Mouse (Mus musculus) layer of hippocampus, adult 9-11 months (tissue): ENCODE data around the gene Tmed8.
A peak's percentile ranks its signal among the peaks of the same experiment; 100 is the strongest.
"Not testable (repeated sequence)": the region's sequence is repeated elsewhere in the genome, so short reads cannot be mapped to it uniquely, and the experiment has no call there.

Source experiments
- DNase-seq: peaks from one replicate; pipeline ENCODE4 v3.0.0; 2022

Gene Tmed8

DNA sequence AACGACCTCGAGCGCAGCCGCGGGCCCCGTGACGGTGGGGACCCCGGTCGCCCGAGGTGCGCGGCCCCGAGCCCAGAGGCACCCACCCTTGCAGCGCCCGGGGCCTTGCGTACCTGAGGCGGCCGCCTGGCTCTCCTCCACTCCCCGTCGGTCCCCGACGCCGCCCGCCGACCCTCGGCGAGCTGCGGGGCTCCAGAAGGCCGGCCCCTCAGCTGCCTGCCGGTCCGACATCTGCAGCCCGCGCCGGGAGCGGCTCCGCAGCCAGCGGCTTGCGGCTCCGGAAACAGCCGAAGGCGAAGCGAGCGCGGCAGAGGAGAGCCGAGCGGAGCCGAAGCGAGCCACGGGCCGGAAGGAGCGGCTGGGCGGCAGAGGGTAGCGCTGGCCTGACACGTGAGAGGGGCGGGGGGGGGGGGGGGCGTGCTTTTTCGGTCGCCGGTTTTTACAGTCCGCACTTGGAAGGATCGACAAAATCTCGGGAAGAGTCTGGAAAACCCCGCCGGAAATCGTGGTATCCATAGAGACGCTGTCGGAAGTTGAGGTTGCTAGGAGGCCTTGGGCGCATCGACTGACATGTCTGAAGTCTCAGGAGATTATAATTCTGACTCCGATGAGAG is at the start of gene Tmed8:
Gene Tmed8, minus strand, starts transcription at position 482 of the 614 bp plus-strand sequence.
- peak; percentile 79 for DNase-seq

GRCm38 (mm10) chr12:87238632-87239031 is 38.4 kb upstream of the Tmed8 start, which contains the start of gene Noxred1:
Noxred1 (minus strand) TSS chr12:87238732.
- no peak for DNase-seq

DNA sequence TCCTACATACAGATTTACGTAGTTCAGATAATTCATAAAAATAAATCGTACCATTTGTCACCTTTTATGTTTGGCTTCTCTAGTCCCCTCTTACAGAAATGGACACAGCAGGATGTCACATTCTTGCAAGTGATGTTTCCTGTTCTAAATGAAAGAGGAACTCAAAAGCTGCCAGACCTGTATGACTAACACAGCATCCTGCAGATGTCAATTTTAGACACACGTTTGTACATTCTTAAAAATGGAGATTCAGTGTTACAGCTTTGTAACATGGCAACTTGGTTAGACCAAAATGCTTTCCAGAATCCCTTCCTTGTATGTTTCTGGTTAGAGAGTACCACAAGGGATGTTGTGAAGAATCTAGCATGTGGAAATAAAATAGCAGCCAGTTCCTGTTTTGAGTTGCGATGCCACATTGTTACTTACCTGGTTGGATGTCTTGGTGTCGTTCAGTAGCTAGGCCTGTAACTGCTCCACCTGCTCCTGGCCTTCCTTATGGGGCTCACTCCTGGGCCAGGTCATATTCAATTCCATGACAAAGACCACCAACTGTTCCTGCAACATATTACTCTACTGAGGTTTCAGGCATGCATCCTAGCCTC is 36.7 kb upstream of the Tmed8 start:
- DNase-seq: no peak

GRCm38 (mm10) chr12:87230379-87230895 is 30.2 kb upstream of the Tmed8 start:
- no peak for DNase-seq

- no peak for DNase-seq
Measured at GRCm38 (mm10) chr12:87229633-87230032, 29.4 kb upstream of the Tmed8 start.

DNA sequence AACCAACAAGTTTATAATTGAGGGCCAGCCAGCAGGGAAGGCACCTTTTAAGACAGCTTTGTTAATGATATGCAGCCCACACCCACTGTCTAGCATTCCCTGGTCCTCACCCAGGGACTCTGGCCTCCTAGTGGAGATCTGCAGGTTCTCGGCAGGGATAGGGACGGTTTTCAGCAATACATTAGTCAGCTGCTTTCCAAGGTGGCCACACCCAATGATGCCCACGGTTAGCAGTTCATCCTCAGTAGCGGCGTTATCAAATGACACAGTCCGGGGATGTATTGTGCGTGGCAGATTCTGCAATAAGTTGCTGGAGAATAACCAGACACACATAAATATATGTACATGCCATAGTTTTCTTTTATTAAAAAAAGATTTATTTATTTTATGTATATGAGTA is 26.5 kb upstream of the Tmed8 start:
- no peak for DNase-seq

GRCm38 (mm10) chr12:87224950-87225349 is 24.7 kb upstream of the Tmed8 start:
- DNase-seq: no peak

- DNase-seq: no peak
Measured at GRCm38 (mm10) chr12:87219362-87219761, 19.1 kb upstream of the Tmed8 start.

DNA sequence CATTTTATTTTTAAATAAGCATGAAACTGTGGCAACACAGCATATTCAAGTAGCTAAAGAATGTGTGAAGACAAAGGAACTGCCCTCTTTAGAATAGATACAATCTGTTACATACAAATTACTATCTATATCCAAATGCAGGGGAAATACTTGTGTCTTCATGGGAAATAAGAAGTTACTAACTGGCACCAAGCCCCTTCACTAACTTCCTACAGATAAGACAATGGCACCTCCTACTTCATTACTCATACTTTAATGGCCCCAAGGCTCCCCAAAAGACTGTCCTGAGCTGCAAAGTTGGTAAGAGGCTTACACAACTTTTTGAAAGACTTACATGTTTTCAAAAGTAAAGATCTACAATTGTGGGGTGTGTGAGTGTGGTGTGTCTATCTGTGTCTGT is 17.3 kb upstream of the Tmed8 start:
- no peak for DNase-seq

DNA sequence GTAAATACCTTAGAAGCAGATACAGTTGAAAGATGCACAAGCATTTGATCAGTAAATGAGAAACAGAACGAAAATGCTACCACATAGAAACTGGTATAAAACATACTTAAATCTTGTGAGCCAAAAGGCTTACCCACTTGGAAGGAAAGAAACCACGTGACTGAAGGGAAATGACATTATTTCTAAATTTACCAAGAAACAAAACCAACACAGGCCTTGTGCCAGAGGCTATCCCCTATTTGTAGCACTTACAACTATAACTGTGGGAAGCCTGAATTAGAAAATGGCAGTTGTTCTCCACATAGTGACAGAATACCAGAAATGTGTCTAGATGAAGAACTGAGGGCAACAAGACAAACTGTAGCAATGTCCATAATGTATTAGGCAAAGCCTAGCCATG is 15.8 kb upstream of the Tmed8 start:
- no peak for DNase-seq

GRCm38 (mm10) chr12:87212844-87213606 is 12.8 kb upstream of the Tmed8 start:
- DNase-seq: no peak

- DNase-seq: not testable (repeated sequence)
Measured at GRCm38 (mm10) chr12:87205789-87206188, 5.5 kb upstream of the Tmed8 start.

DNA sequence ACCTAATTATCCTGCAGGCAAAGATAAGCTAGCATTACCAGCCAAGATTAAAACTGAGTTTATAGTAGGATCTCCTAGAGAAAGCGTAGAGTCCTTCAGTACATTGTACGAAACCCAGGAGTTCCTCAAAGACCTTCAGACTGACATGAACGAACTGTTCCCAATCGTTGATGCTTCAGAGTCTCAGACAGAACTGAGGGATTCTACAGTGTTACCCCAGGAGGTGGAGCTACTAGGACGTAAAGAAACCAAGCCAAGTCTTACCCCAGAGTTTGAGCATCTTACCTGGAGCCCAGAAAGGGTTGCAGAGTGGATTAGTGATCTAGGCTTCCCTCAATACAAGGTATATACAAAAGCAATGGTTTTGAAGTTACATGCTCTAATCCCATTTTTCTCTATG is 1.4 kb upstream of the Tmed8 start:
- DNase-seq: no peak

- peak; percentile 18 for DNase-seq
Measured at GRCm38 (mm10) chr12:87199206-87199972, 865 bp downstream of the Tmed8 start, which contains the start of gene Samd15. Samd15 (plus strand) TSS chr12:87199723.

DNA sequence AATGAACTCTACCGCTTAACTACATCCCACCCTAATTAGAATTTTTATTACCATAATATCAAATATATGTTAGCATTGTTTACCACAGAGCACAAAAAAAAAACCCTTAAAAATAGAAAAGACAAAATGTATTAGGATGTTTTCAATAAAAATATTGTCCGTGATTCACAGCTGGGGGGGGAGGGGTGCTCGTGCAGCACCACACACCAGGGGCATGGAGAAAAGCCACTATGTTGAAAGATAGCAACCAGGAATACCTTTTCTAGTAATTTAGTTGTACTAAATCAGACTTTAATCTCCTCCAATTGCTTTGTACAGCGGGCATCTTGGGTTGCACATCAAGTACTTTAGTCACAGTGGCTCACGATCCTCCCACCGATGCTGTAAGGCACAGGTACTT is 1.5 kb downstream of the Tmed8 start:
- no peak for DNase-seq

DNA sequence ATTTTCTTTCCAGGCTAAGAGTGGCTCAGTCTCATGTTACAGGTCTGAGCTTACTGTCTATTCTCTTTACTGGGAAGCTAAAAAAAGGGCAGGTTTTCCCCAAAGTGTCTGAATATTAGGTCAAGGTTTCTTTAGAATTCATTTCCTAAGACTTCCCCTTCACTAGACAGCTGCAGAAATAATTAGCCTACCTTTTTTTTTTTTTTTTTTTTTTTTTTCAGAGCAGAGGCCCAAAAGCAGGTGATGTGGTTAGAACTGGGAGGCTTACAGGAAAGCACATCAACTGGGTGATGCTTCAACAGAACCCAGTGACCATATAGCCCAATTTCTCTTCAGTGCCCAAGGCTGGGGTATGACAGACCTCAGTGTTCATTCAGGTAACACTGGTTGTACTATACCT is 3.9 kb downstream of the Tmed8 start:
- no peak for DNase-seq

- DNase-seq: no peak
Measured at GRCm38 (mm10) chr12:87195069-87195468, 5.2 kb downstream of the Tmed8 start.

GRCm38 (mm10) chr12:87193008-87193407 is 7.2 kb downstream of the Tmed8 start:
- DNase-seq: no peak

DNA sequence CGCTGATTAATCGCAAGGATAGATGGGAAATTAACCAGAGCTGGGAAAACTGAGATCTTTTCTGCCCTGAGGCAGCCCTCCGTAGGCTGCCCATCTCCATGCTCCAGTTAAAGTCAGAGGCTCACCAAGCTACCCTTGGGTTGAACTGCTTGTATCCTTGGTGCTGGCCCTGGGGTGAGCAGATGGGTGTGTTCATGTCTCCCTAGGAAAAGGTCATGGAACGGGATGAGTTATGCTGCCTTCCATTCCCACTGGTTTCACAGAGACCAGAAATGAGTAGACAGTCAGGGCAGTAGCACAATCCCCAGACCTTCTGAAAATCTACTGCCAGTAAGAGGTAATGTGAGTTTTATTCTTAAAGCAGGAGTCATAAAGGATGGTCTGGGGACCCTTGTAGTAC is 22.6 kb downstream of the Tmed8 start:
- no peak for DNase-seq

DNA sequence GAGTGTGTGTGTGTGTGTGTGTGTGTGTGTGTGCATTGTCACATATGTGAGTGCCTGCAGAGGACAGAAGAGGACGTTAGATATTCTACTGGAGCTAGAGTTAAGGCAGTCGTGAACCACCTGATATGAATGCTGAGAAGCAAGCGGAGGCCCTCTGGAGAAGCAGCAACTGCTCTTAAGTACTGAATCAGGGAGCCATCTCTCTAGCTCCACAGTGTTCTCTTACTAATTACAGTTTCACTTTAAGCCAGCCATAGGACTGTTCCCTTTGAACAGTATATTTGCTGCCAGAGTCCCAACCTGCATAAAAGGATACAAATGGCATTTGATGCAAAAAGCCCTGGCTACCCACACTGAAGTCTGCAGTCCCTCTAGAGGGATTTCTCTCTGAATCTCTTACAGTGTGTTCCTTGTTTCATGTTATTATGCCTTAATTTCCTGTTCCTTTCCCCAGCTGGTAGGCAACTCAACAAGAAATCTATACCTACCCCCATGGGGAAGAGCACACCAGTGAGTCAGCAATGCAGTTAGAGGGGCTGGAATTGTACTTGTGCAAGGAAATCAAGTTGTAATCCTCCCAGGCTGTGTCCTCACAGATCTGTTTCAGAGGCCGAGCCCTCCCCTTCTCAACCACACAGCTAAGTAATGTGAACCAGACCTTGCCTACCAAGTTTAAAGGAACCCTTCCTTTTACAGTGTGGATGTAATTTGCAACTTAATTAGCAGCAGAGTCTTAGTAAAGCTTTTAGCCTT is 24.9 kb downstream of the Tmed8 start:
- no peak for DNase-seq

- no peak for DNase-seq
Measured at GRCm38 (mm10) chr12:87160815-87161214, 39.4 kb downstream of the Tmed8 start.

- no peak for DNase-seq
Measured at GRCm38 (mm10) chr12:87160310-87160709, 39.9 kb downstream of the Tmed8 start.
